Mouse (Mus musculus) megakaryocyte, embryonic 14.5 days (primary cell): ENCODE measurements around the gene Abt1. TPM values are rescaled to one million over a fixed set of nuclear protein-coding genes. Genes with fewer than 3 reads are reported as not detected.

ENCODE experiments used
- H3K27me3 ChIP-seq: replicated peaks from 2 replicates; pipeline ENCODE3; 2012; ENCODE audit warnings: inconsistent platforms
- H3K36me3 ChIP-seq: replicated peaks from 2 replicates; pipeline ENCODE3; 2012; ENCODE audit warnings: low read length, inconsistent platforms, mixed read lengths
- H3K4me1 ChIP-seq: 2 replicates; pipeline ENCODE4 v1.6.1; 2012; ENCODE audit warnings: inconsistent platforms
- H3K4me3 ChIP-seq: replicated peaks from 2 replicates; pipeline ENCODE3; 2012; ENCODE audit warnings: moderate library complexity, mild to moderate bottlenecking, inconsistent platforms
- H3K9me3 ChIP-seq: 2 replicates; pipeline ENCODE4 v1.6.1; 2012; ENCODE audit warnings: inconsistent platforms
- FLI1 ChIP-seq: IDR thresholded peaks from 2 replicates; pipeline ENCODE4 v1.6.1; 2012; ENCODE audit warnings: low read length, inconsistent platforms, mixed read lengths
- GATA1 ChIP-seq: IDR thresholded peaks from 3 replicates; pipeline ENCODE4 v1.6.1; 2012; ENCODE audit warnings: mixed read lengths, low read length, inconsistent platforms, borderline replicate concordance
- polyA plus RNA-seq: library from polyadenylated mRNA; stranded (reverse); fragments of >175 nt; gene quantifications from 2 replicates; pipeline ENCODE4 v1.2.3, GENCODE M21; 2012; ENCODE audit warnings: low replicate concordance; ENCODE audit not compliant: insufficient read depth

Gene Abt1
- polyA plus RNA-seq, 1 experiment, result 7.8 TPM

- H3K36me3 ChIP-seq, result peaks cover 36% of the 10 kb centered on the region
- no peak for TF ChIP-seq FLI1
- TF ChIP-seq GATA1, result no peak
- H3K4me3 ChIP-seq, result peak overlapping the region; percentile 100
- peaks cover 45% of the 10 kb centered on the region for H3K4me1 ChIP-seq
- no peaks in the 10 kb centered on the region for H3K9me3 ChIP-seq
- no peaks in the 10 kb centered on the region for H3K27me3 ChIP-seq
Measured at GRCm38 (mm10) chr13:23424052-23424380, 350 bp upstream of the Abt1 start.

- Histone ChIP-seq H3K9me3 (no peaks in the 10 kb centered on the region), H3K4me1 (peaks cover 36% of the 10 kb centered on the region), H3K27me3 (no peaks in the 10 kb centered on the region), H3K36me3 (peaks cover 46% of the 10 kb centered on the region), H3K4me3 (peak overlapping the region; percentile 67)
- no peak for TF ChIP-seq GATA1
- TF ChIP-seq FLI1, result no peak
Measured at GRCm38 (mm10) chr13:23422351-23422750, 1.3 kb downstream of the Abt1 start.

- peaks cover 29% of the 10 kb centered on the region for H3K4me1 ChIP-seq
- peaks cover 39% of the 10 kb centered on the region for H3K27me3 ChIP-seq
- peak overlapping the region; percentile 86 for H3K4me3 ChIP-seq
- TF ChIP-seq GATA1 (no peak; the same call in 2 of the 3 replicates), FLI1 (no peak)
- H3K9me3 ChIP-seq, result no peaks in the 10 kb centered on the region
- peaks cover 9% of the 10 kb centered on the region for H3K36me3 ChIP-seq
Measured at GRCm38 (mm10) chr13:23412630-23413521, 10.8 kb downstream of the Abt1 start.

GRCm38 (mm10) chr13:23412211-23412629 is 11.4 kb downstream of the Abt1 start:
- H3K9me3 ChIP-seq, result no peaks in the 10 kb centered on the region
- no peak for TF ChIP-seq GATA1
- TF ChIP-seq FLI1, result no peak
- peaks cover 41% of the 10 kb centered on the region for H3K27me3 ChIP-seq
- H3K4me3 ChIP-seq, result peak overlapping the region; percentile 86
- H3K36me3 ChIP-seq, result peaks cover 7% of the 10 kb centered on the region
- H3K4me1 ChIP-seq, result peaks cover 29% of the 10 kb centered on the region

- H3K36me3 ChIP-seq, result peaks cover 3% of the 10 kb centered on the region
- peaks cover 45% of the 10 kb centered on the region for H3K27me3 ChIP-seq
- no peak for TF ChIP-seq GATA1
- TF ChIP-seq FLI1, result no peak
- H3K4me3 ChIP-seq, result peak overlapping the region; percentile 86
- H3K9me3 ChIP-seq, result no peaks in the 10 kb centered on the region
- peaks cover 29% of the 10 kb centered on the region for H3K4me1 ChIP-seq
Measured at GRCm38 (mm10) chr13:23411311-23412210, 12.1 kb downstream of the Abt1 start.

- no peak for TF ChIP-seq FLI1
- no peak for TF ChIP-seq GATA1
- Histone ChIP-seq H3K4me1 (peaks cover 29% of the 10 kb centered on the region), H3K4me3 (peak overlapping the region; percentile 2), H3K9me3 (no peaks in the 10 kb centered on the region), H3K27me3 (peaks cover 45% of the 10 kb centered on the region), H3K36me3 (no peaks in the 10 kb centered on the region)
Measured at GRCm38 (mm10) chr13:23410632-23411031, 13.0 kb downstream of the Abt1 start.

- H3K9me3 ChIP-seq, result no peaks in the 10 kb centered on the region
- TF ChIP-seq GATA1 (no peak), FLI1 (no peak)
- H3K27me3 ChIP-seq, result peaks cover 30% of the 10 kb centered on the region
- peaks cover 31% of the 10 kb centered on the region for H3K4me1 ChIP-seq
- no peak overlapping the region for H3K4me3 ChIP-seq
- no peaks in the 10 kb centered on the region for H3K36me3 ChIP-seq
Measured at GRCm38 (mm10) chr13:23402626-23403025, 21.0 kb downstream of the Abt1 start.

- no peak for TF ChIP-seq FLI1
- TF ChIP-seq GATA1, result no peak
- H3K27me3 ChIP-seq, result peaks cover 29% of the 10 kb centered on the region
- H3K4me1 ChIP-seq, result peaks cover 36% of the 10 kb centered on the region
- no peaks in the 10 kb centered on the region for H3K9me3 ChIP-seq
- H3K4me3 ChIP-seq, result peak overlapping the region; percentile 89
- no peaks in the 10 kb centered on the region for H3K36me3 ChIP-seq
Measured at GRCm38 (mm10) chr13:23401683-23402527, 21.8 kb downstream of the Abt1 start.
